Mouse (Mus musculus) testis, adult 2 months (tissue): ENCODE measurements at regions not wholly inside any gene's neighbourhood (a gene's known extent, or its start where the extent isn't known, plus 50 kb on each side); places are given as distances from the start of the nearest gene placed in this dataset.
A peak's percentile ranks its signal among the peaks of the same experiment; 100 is the strongest.

ENCODE experiments used
- H3K27ac ChIP-seq: fragments of 200-500 bp; 2 replicates; pipeline ENCODE4 v1.5.1; 2012; ENCODE audit warnings: low read depth, low read length; ENCODE audit not compliant: control insufficient read depth, insufficient read depth
- H3K27me3 ChIP-seq: fragments of 200-500 bp; 2 replicates; pipeline ENCODE4 v1.6.1; 2012; ENCODE audit warnings: mild to moderate bottlenecking, low read length, moderate library complexity; ENCODE audit not compliant: control insufficient read depth, insufficient read depth
- H3K36me3 ChIP-seq: fragments of 200-500 bp; 2 replicates; pipeline ENCODE4 v1.6.1; 2012; ENCODE audit warnings: mild to moderate bottlenecking, low read length; ENCODE audit not compliant: control insufficient read depth, insufficient read depth
- H3K4me1 ChIP-seq: fragments of 200-500 bp; 2 replicates; pipeline ENCODE4 v1.6.1; 2012; ENCODE audit warnings: low read length; ENCODE audit not compliant: control insufficient read depth, insufficient read depth
- H3K4me3 ChIP-seq: fragments of 200-500 bp; 2 replicates; pipeline ENCODE4 v1.5.1; 2012; ENCODE audit warnings: low read depth, mild to moderate bottlenecking, low read length, moderate library complexity, mixed read lengths; ENCODE audit not compliant: control insufficient read depth
- CTCF ChIP-seq: fragments of 200-500 bp; IDR thresholded peaks from 2 replicates; pipeline ENCODE4 v1.5.1; 2012; ENCODE audit warnings: low read depth, mild to moderate bottlenecking, inconsistent platforms, low read length, moderate library complexity; ENCODE audit not compliant: control insufficient read depth, insufficient read depth, insufficient replicate concordance
- POLR2A ChIP-seq: fragments of 200-500 bp; IDR thresholded peaks from 2 replicates; pipeline ENCODE4 v1.6.1; 2012; ENCODE audit warnings: low read depth, mild to moderate bottlenecking, inconsistent platforms, low read length, moderate library complexity; ENCODE audit not compliant: control insufficient read depth

DNA sequence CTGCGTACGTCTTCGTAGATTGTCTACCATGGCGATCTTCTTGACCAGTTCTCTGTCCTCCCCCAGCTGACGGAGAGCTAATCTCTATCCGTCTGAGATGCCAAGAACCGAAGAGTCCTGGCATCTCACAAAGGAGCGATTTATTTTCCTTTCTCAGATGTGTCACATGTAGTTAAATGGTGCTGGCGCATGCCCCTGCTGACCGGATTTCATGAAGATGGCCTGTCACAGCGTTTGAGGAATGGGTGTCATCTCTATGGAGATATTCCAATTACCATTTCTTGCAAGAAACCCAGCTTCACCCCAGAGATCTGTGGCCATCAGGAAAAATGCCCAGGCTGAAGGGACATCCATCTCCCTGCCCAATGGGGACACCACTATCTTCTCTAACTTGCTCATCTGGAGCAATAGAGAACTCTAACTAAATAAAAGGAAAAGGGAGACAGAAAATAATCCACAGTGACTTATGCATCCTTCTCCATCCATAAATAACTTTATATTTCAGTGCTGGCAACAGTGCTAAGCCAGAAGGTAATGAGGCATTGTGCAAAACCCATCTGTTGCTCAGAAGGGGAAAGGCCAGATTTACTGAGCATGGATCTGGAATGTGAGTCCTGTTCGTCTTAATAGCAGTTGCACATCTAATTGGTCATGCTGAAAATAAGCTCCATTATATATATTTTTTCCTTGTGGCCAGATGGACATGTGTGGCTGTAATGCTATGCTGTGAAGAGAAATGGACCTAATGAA lies 300.2 kb upstream of the Tgfbr2 start:
- TF ChIP-seq POLR2A, result no peak
- TF ChIP-seq CTCF, result no peak
- Histone ChIP-seq H3K4me1 (peaks cover 2% of the 10 kb centered on the region; the same call in 1 of the 2 replicates), H3K36me3 (no peaks in the 10 kb centered on the region), H3K4me3 (no peak overlapping the region), H3K27me3 (no peaks in the 10 kb centered on the region), H3K27ac (no peak overlapping the region)

DNA sequence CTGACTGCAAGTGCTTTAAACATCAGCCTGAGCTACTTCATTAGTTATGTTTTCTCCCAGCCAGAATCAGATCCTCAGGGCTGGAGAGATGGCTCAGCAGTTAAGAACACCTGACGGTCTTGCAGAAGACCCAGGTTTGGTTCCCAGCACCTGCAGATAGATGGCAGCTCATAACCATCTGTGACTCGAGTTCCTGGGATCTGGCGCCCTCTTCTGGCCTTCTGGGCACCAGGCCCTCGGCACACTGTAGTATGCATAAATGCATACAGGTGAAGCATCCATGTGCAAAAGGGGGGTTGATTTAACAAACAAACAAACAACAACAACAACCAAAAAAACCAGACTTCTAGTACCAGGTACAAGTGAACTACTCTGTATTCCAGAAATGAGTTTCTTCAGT lies 297.7 kb upstream of the Tgfbr2 start:
- peaks cover 2% of the 10 kb centered on the region; the same call in 1 of the 2 replicates for H3K4me1 ChIP-seq
- no peak for TF ChIP-seq POLR2A
- TF ChIP-seq CTCF, result peak; percentile 54; the same call in 1 of the 2 replicates
- no peaks in the 10 kb centered on the region for H3K36me3 ChIP-seq
- H3K4me3 ChIP-seq, result no peak overlapping the region
- no peaks in the 10 kb centered on the region for H3K27me3 ChIP-seq
- H3K27ac ChIP-seq, result no peak overlapping the region

DNA sequence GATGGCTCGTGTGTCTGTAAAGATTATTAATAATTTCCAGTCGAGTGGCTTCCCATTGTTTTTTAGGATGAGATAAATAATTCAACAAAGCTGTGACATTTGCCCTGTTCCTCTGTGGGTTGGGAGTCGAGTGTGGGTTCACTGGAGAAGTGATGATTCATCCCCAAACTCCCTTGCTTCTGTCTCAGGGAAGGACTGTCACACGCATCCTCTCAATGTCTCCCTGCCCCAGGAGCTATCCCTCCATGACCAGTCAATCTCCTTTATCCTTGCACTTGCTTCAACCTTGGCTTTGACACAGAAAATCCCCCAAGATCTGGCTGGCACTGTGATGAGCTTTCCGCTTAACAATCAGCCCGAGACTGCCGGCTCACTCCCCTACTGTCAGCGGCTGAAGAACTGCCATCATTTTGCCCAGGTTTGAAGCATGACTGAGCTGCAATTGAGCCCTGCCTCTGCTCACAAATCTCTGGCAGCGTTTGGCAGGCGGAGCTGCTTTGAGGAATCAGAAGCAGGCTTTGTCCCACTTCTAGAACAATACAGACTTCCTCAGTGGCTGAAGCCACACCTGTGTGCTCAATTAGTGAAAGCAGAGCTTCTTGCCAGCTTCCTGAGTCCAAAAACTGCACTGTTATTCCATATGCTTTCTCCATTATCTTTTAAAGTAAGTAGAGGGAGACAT lies 293.6 kb upstream of the Tgfbr2 start:
- Histone ChIP-seq H3K27me3 (no peaks in the 10 kb centered on the region), H3K4me1 (peaks cover 2% of the 10 kb centered on the region; the same call in 1 of the 2 replicates), H3K4me3 (no peak overlapping the region), H3K27ac (no peak overlapping the region), H3K36me3 (no peaks in the 10 kb centered on the region)
- TF ChIP-seq CTCF, result no peak
- TF ChIP-seq POLR2A, result no peak

DNA sequence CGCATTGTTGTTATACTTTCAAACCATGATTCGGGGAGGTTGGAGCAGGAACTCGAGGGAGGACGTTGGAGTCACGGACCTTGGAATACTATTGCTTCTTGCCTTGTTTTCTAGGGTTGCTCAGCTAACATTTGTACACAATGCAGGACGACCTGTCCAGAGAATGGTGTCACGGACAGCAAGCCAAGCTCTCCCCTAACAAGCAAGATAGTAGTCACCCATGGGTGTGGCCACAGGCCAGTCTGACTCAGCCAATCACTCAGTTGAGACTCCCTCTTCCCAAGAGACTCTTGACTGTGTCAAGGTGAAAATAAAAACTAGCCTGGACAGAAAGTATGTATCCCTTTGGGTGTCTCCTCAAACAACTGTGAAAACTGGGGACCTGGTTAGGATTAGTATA lies 291.2 kb upstream of the Tgfbr2 start:
- Histone ChIP-seq H3K36me3 (no peaks in the 10 kb centered on the region), H3K4me1 (no peaks in the 10 kb centered on the region), H3K4me3 (no peak overlapping the region), H3K27me3 (no peaks in the 10 kb centered on the region), H3K27ac (no peak overlapping the region)
- TF ChIP-seq CTCF (no peak), POLR2A (no peak)

DNA sequence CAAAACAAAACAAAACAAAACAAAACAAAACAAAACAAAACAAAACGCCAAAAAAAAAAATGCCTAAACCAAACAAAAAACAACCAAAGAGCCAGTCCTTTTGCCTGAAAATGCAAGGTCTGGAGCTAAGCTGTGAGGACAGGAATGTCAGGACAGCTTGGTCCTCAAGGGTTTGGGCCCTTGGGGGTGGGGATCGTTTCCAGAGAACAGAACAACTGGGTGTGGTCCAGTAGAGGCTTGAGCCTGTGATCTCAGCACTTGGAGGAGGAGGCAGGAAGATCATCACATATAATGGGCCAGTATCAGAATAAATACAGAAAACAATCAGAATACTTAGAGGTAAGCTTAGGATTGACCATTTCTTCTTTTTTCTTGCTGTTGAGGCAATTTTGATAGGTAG lies 289.5 kb upstream of the Tgfbr2 start:
- H3K27me3 ChIP-seq, result no peaks in the 10 kb centered on the region
- H3K27ac ChIP-seq, result no peak overlapping the region
- no peaks in the 10 kb centered on the region for H3K36me3 ChIP-seq
- TF ChIP-seq POLR2A (no peak), CTCF (no peak)
- H3K4me3 ChIP-seq, result no peak overlapping the region
- no peaks in the 10 kb centered on the region for H3K4me1 ChIP-seq

DNA sequence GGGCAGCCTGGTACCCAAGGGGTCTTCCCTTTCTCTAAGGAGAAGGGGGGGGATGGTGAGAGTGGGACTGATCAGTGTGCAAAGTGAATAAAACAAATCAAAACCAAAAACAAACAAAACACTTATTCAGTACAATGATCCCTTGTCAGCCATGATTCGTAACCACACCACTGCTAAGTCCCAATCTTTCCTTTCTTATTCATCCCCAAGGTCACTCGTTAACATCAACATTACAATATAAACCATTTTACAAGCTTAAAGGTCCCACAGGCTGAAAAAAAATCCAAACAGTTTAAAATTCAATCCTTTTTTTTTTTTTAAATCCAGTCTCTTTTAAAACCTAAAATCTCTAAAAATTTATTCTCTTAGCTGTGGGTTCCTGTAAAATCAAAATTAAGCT lies 287.1 kb upstream of the Tgfbr2 start:
- no peak for TF ChIP-seq POLR2A
- TF ChIP-seq CTCF, result no peak
- Histone ChIP-seq H3K4me3 (no peak overlapping the region), H3K4me1 (no peaks in the 10 kb centered on the region), H3K27ac (no peak overlapping the region), H3K36me3 (no peaks in the 10 kb centered on the region), H3K27me3 (no peaks in the 10 kb centered on the region)

DNA sequence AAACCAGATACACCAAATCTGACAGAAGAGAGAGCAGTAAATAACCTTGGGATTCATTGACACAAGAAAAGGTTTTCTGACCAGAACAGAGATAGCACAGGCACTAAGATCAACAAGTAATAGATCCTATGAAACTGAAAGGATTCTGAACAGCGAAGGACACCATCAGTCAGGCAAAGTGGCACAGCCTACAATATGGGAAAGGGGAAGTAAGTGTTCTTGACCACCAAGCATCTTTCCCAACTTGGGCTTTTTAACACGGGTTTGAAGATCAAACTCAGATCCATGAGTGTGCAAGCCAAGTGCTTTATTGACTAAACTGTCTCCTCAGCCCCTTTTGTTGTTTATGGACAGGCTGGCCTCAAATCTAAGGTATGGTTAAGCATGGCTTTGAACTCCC lies 284.9 kb upstream of the Tgfbr2 start:
- Histone ChIP-seq H3K36me3 (no peaks in the 10 kb centered on the region), H3K4me3 (no peak overlapping the region), H3K27ac (no peak overlapping the region), H3K27me3 (no peaks in the 10 kb centered on the region), H3K4me1 (no peaks in the 10 kb centered on the region)
- no peak for TF ChIP-seq CTCF
